Mouse (Mus musculus) lung, postnatal 10 days (tissue): ENCODE measurements around the gene Park7.
A peak's percentile ranks its signal among the peaks of the same experiment; 100 is the strongest.

ENCODE experiments used
- DNase-seq: peaks from one replicate; pipeline ENCODE4 v3.0.0; 2021

Gene Park7

GRCm38 (mm10) chr4:150914290-150914733 is at the start of gene Park7, which contains the start of gene Tnfrsf9:
TSS of gene Park7 (minus strand) at chr4:150914437.
TSS of gene Tnfrsf9 (plus strand) at chr4:150914562.
- peak; percentile 98 for DNase-seq

- no peak for DNase-seq
These were observed 49.5 kb upstream of the Park7 start for GRCm38 (mm10) chr4:150963711-150964110.

- peak; percentile 23 for DNase-seq
These were observed 48.0 kb upstream of the Park7 start for GRCm38 (mm10) chr4:150962231-150962630.

GRCm38 (mm10) chr4:150958536-150958935 is 44.3 kb upstream of the Park7 start:
- DNase-seq: no peak

GRCm38 (mm10) chr4:150957106-150957458 is 42.8 kb upstream of the Park7 start:
- DNase-seq: no peak

GRCm38 (mm10) chr4:150956369-150957105 is 42.3 kb upstream of the Park7 start:
- DNase-seq: peak; percentile 16

- DNase-seq: no peak
These were observed 36.7 kb upstream of the Park7 start for GRCm38 (mm10) chr4:150950972-150951371.

GRCm38 (mm10) chr4:150944707-150945106 is 30.5 kb upstream of the Park7 start:
- DNase-seq: no peak

GRCm38 (mm10) chr4:150939991-150940651 is 25.9 kb upstream of the Park7 start:
- DNase-seq: no peak

- DNase-seq: no peak
These were observed 23.8 kb upstream of the Park7 start for GRCm38 (mm10) chr4:150938063-150938452.

GRCm38 (mm10) chr4:150937293-150938062 is 23.2 kb upstream of the Park7 start:
- DNase-seq: peak; percentile 14

GRCm38 (mm10) chr4:150933503-150933902 is 19.3 kb upstream of the Park7 start:
- DNase-seq: no peak

- DNase-seq: no peak
These were observed 13.6 kb upstream of the Park7 start for GRCm38 (mm10) chr4:150927789-150928188.

GRCm38 (mm10) chr4:150926924-150927705 is 12.9 kb upstream of the Park7 start:
- DNase-seq: no peak

- no peak for DNase-seq
These were observed 11.7 kb upstream of the Park7 start for GRCm38 (mm10) chr4:150925923-150926322.

- no peak for DNase-seq
These were observed 10.7 kb upstream of the Park7 start for GRCm38 (mm10) chr4:150924936-150925335.

- DNase-seq: no peak
These were observed 10.1 kb upstream of the Park7 start for GRCm38 (mm10) chr4:150924308-150924707.

- DNase-seq: no peak
These were observed 7.0 kb upstream of the Park7 start for GRCm38 (mm10) chr4:150921206-150921605.

GRCm38 (mm10) chr4:150917336-150918027 is 3.2 kb upstream of the Park7 start:
- DNase-seq: no peak

- DNase-seq: no peak
These were observed 1.1 kb upstream of the Park7 start for GRCm38 (mm10) chr4:150915181-150915906.

- DNase-seq: no peak
These were observed 494 bp downstream of the Park7 start for GRCm38 (mm10) chr4:150913743-150914142.
